Comparison of ENCODE assay signal across 27 mouse cellular contexts in genomic region chr1:52866007-52866406, GRCm38 (mm10).
"Had no signal": no experiment of that assay in that cellular context is flagged by ENCODE, and none has a peak within 500 bp of the region (broad histone marks: within the 10 kb centered on the region; RNA-seq: fewer than 3 reads in every experiment).

No protein-coding gene starts in this region.

- DNase-seq: left cerebral cortex, postnatal 4 days; liver; liver, embryonic 13.5 days; liver, postnatal 0 days; lung, adult 18-20 months; lung, adult 2 months; lung, embryonic 14.5 days; lung, postnatal 10 days; lung, postnatal 14 days; lung, postnatal 36 days; lung, postnatal 4 days; midbrain, embryonic 14.5 days had no signal

- H3K9me3 ChIP-seq: limb, embryonic 10.5 days; limb, embryonic 12.5 days; limb, embryonic 13.5 days; limb, embryonic 15.5 days; liver, embryonic 12.5 days; liver, embryonic 13.5 days; liver, embryonic 15.5 days; lung, embryonic 15.5 days; megakaryocyte, embryonic 14.5 days; midbrain, embryonic 10.5 days; midbrain, embryonic 12.5 days; midbrain, embryonic 13.5 days; midbrain, embryonic 15.5 days had no signal

- H3K27me3 ChIP-seq: limb, embryonic 12.5 days; limb, embryonic 13.5 days; limb, embryonic 15.5 days; liver, embryonic 12.5 days; liver, embryonic 13.5 days; liver, embryonic 15.5 days; lung, embryonic 15.5 days; megakaryocyte, embryonic 14.5 days; midbrain, embryonic 12.5 days; midbrain, embryonic 13.5 days; midbrain, embryonic 15.5 days had no signal

- H3K27ac ChIP-seq: limb, embryonic 10.5 days; limb, embryonic 12.5 days; limb, embryonic 13.5 days; limb, embryonic 15.5 days; liver, embryonic 12.5 days; liver, embryonic 13.5 days; liver, embryonic 14.5 days; liver, embryonic 15.5 days; lung, embryonic 15.5 days; macrophage; midbrain, embryonic 10.5 days; midbrain, embryonic 12.5 days; midbrain, embryonic 13.5 days; midbrain, embryonic 15.5 days had no signal

- H3K4me1 ChIP-seq: limb, embryonic 10.5 days; limb, embryonic 12.5 days; limb, embryonic 13.5 days; limb, embryonic 15.5 days; liver, embryonic 12.5 days; liver, embryonic 13.5 days; liver, embryonic 15.5 days; lung, embryonic 15.5 days; midbrain, embryonic 10.5 days; midbrain, embryonic 12.5 days; midbrain, embryonic 13.5 days; midbrain, embryonic 15.5 days had no signal

- H3K4me3 ChIP-seq: limb, embryonic 10.5 days; limb, embryonic 12.5 days; limb, embryonic 13.5 days; limb, embryonic 15.5 days; liver, embryonic 12.5 days; liver, embryonic 13.5 days; liver, embryonic 15.5 days; lung, embryonic 15.5 days; megakaryocyte, embryonic 14.5 days; midbrain, embryonic 10.5 days; midbrain, embryonic 12.5 days; midbrain, embryonic 13.5 days; midbrain, embryonic 15.5 days; myocyte had no signal

- H3K36me3 ChIP-seq: limb, embryonic 12.5 days; liver, embryonic 13.5 days; lung, embryonic 15.5 days; midbrain, embryonic 15.5 days had no signal

- H3K9ac ChIP-seq: limb, embryonic 12.5 days; limb, embryonic 13.5 days; limb, embryonic 15.5 days; liver, embryonic 12.5 days; liver, embryonic 13.5 days; liver, embryonic 14.5 days; liver, embryonic 15.5 days; liver, postnatal 0 days; lung, embryonic 14.5 days; lung, embryonic 15.5 days; midbrain, embryonic 12.5 days; midbrain, embryonic 13.5 days; midbrain, embryonic 15.5 days had no signal
